13 mouse cellular contexts compared by ENCODE assay signal in genomic region chr11:47156730-47157693, GRCm38 (mm10).
DNase-seq lines count a peak whose midpoint lies in the region; ATAC-seq and TF ChIP-seq lines count a peak whose summit lies in the region.
"Had no signal": no experiment of that assay in that cellular context is flagged by ENCODE, and none has a peak within 500 bp of the region (broad histone marks: within the 10 kb centered on the region; RNA-seq: fewer than 3 reads in every experiment).

No protein-coding gene starts in this region.

- peak; percentile 21 to 39 for DNase-seq in heart, adult 18-20 months
- DNase-seq in heart, postnatal 25 days (ENCODE audit: low spot score), result no peak
- peak; percentile 26 for DNase-seq in liver, adult 2 months (ENCODE audit: extremely low read depth, low read depth, low spot score)
- DNase-seq in kidney, postnatal 36 days, result peak; percentile 5 to 24
- DNase-seq in testis, postnatal 10 days (ENCODE audit: low spot score), result no peak
- DNase-seq: layer of hippocampus, postnatal 36 days; retina, postnatal 1 day had no signal

- no peaks in the 10 kb centered on the region for H3K4me1 ChIP-seq in liver, adult 2 months (ENCODE audit: control insufficient read depth, insufficient read depth, low read length)
- no peaks in the 10 kb centered on the region for H3K4me1 ChIP-seq in liver, embryonic 12.5 days
- H3K4me1 ChIP-seq in small intestine, adult 2 months (ENCODE audit: control insufficient read depth, insufficient read depth, insufficient read length, low read length), result no peaks in the 10 kb centered on the region
- H3K4me1 ChIP-seq: midbrain, embryonic 12.5 days; neural tube, embryonic 12.5 days had no signal

- H3K4me2 ChIP-seq in liver, embryonic 12.5 days, result no peak overlapping the region
- H3K4me2 ChIP-seq: liver, embryonic 11.5 days; midbrain, embryonic 12.5 days; neural tube, embryonic 12.5 days had no signal

- H3K36me3 ChIP-seq in liver, adult 2 months (ENCODE audit: control insufficient read depth, insufficient read depth, low read length), result no peaks in the 10 kb centered on the region
- no peaks in the 10 kb centered on the region for H3K36me3 ChIP-seq in liver, embryonic 12.5 days
- H3K36me3 ChIP-seq in small intestine, adult 2 months (ENCODE audit: control insufficient read depth, insufficient read depth, low read length), result no peaks in the 10 kb centered on the region
- H3K36me3 ChIP-seq: midbrain, embryonic 12.5 days; neural tube, embryonic 12.5 days had no signal

- TF ChIP-seq CTCF in liver, adult 2 months (IDR thresholded peaks at IDR 0.05; ENCODE audit: low read depth, low read length), result no peak
- no peak for TF ChIP-seq CTCF in small intestine, adult 2 months (IDR thresholded peaks at IDR 0.05; ENCODE audit: extremely low read depth, insufficient read length, insufficient replicate concordance, low read depth, low read length)

- no peak for TF ChIP-seq POLR2A in liver, adult 2 months (IDR thresholded peaks at IDR 0.05; ENCODE audit: extremely low read depth, insufficient read depth, low read length)
- TF ChIP-seq POLR2A in small intestine, adult 2 months (IDR thresholded peaks at IDR 0.05; ENCODE audit: low read depth, low read length), result no peak

- no peak overlapping the region for H3K9ac ChIP-seq in liver, adult 2 months (ENCODE audit: low read depth, low read length)
- no peak overlapping the region for H3K9ac ChIP-seq in liver, embryonic 12.5 days
- H3K9ac ChIP-seq: midbrain, embryonic 12.5 days; neural tube, embryonic 12.5 days had no signal

- no peak overlapping the region for H3K27ac ChIP-seq in liver, adult 2 months (replicated peaks; ENCODE audit: insufficient read depth, low read depth, low read length)
- H3K27ac ChIP-seq in liver, embryonic 12.5 days, result no peak overlapping the region
- peak overlapping the region; percentile 28; the same call in 1 of the 2 replicates for H3K27ac ChIP-seq in small intestine, adult 2 months (ENCODE audit: insufficient read depth, low read depth, low read length)
- H3K27ac ChIP-seq: midbrain, embryonic 12.5 days; neural tube, embryonic 12.5 days had no signal

- H3K79me2 ChIP-seq in liver, adult 2 months (ENCODE audit: control insufficient read depth, insufficient read depth, low read length), result no peaks in the 10 kb centered on the region

- no peak overlapping the region for H3K4me3 ChIP-seq in liver, adult 2 months (ENCODE audit: insufficient read depth, low read depth, low read length)
- no peak overlapping the region for H3K4me3 ChIP-seq in liver, embryonic 12.5 days
- no peak overlapping the region for H3K4me3 ChIP-seq in small intestine, adult 2 months (ENCODE audit: low read depth, low read length)
- H3K4me3 ChIP-seq: midbrain, embryonic 12.5 days; neural tube, embryonic 12.5 days had no signal

- H3K27me3 ChIP-seq in liver, adult 2 months (ENCODE audit: control insufficient read depth, insufficient read depth, low read length), result no peaks in the 10 kb centered on the region
- H3K27me3 ChIP-seq in liver, embryonic 12.5 days (replicated peaks), result no peaks in the 10 kb centered on the region
- H3K27me3 ChIP-seq in small intestine, adult 2 months (ENCODE audit: control insufficient read depth, insufficient read depth, low read length), result no peaks in the 10 kb centered on the region
- H3K27me3 ChIP-seq: midbrain, embryonic 12.5 days; neural tube, embryonic 12.5 days had no signal

- no peaks in the 10 kb centered on the region for H3K9me3 ChIP-seq in liver, embryonic 12.5 days (replicated peaks)
- H3K9me3 ChIP-seq: midbrain, embryonic 12.5 days; neural tube, embryonic 12.5 days had no signal

- WGBS in liver, adult 2 months, result 48% methylated on average over 1 of the region's 1 CpGs
- 45% methylated on average over 1 of the region's 1 CpGs for WGBS in liver, embryonic 12.5 days (ENCODE audit: insufficient replicate concordance)
- WGBS in small intestine, adult 2 months, result 65% methylated on average over 1 of the region's 1 CpGs

- ATAC-seq in liver, embryonic 12.5 days, result no peak
- no peak for ATAC-seq in erythroid progenitor cell, adult 5-6 weeks (replicated peaks; ENCODE audit: low FRiP score, poor library complexity, severe bottlenecking)

- intact Hi-C loops in heart, postnatal 25 days (cut with DNase I), result no loop called here

Comparison
In these comparisons a context has a peak if more than half of its experiments do, and no peak if none do; other contexts are left out.
1. DNase-seq: peak in heart, adult 18-20 months (2 of 2), liver, adult 2 months (single experiment) and kidney, postnatal 36 days (2 of 2); none in heart, postnatal 25 days (single experiment) and testis, postnatal 10 days (single experiment).